Mouse (Mus musculus) hindbrain, postnatal 0 days (tissue): Measurements from ENCODE around the gene Ppip5k1. TPM values are rescaled to one million over a fixed set of nuclear protein-coding genes. Genes with fewer than 3 reads are reported as not detected.
"Not testable (repeated sequence)": the region's sequence is repeated elsewhere in the genome, so short reads cannot be mapped to it uniquely, and the experiment has no call there.

ENCODE experiments used
- ATAC-seq: fragments of 200-750 bp; cut with Nextera tagmentation; 2 replicates; pipeline ENCODE4 v1.8.0; 2017; ENCODE audit warnings: mild to moderate bottlenecking, moderate TSS enrichment, moderate library complexity
- DNase-seq: peaks from one replicate; pipeline ENCODE4 v3.0.0-alpha.2; 2015; ENCODE audit warnings: low spot score
- H3K27ac ChIP-seq: fragments of 300-500 bp; sonication (generic); 2 replicates; pipeline ENCODE4 v1.5.1; 2014; ENCODE audit warnings: mild to moderate bottlenecking
- H3K27me3 ChIP-seq: fragments of 300-500 bp; sonication (generic); 2 replicates; pipeline ENCODE4 v1.6.1; 2014; ENCODE audit warnings: low read length, mixed read lengths; ENCODE audit not compliant: insufficient read depth
- H3K36me3 ChIP-seq: fragments of 300-500 bp; sonication (generic); 2 replicates; pipeline ENCODE4 v1.6.1; 2014; ENCODE audit warnings: low read length, mixed read lengths; ENCODE audit not compliant: insufficient read depth
- H3K4me1 ChIP-seq: fragments of 300-500 bp; sonication (generic); 2 replicates; pipeline ENCODE4 v1.6.1; 2014; ENCODE audit warnings: antibody characterized with exemption, low read length, mixed read lengths; ENCODE audit not compliant: insufficient read depth
- H3K4me2 ChIP-seq: fragments of 300-500 bp; sonication (generic); 2 replicates; pipeline ENCODE4 v1.6.1; 2014; ENCODE audit warnings: low read depth, mild to moderate bottlenecking, low read length, moderate library complexity, mixed read lengths
- H3K4me3 ChIP-seq: fragments of 300-500 bp; sonication (generic); 2 replicates; pipeline ENCODE4 v1.5.1; 2014; ENCODE audit warnings: low read length
- H3K9ac ChIP-seq: fragments of 300-500 bp; sonication (generic); replicated peaks from 2 replicates; pipeline ENCODE4 v1.6.1; 2014; ENCODE audit warnings: mild to moderate bottlenecking, low read length, moderate library complexity, mixed read lengths
- H3K9me3 ChIP-seq: fragments of 300-500 bp; sonication (generic); 2 replicates; pipeline ENCODE4 v1.6.1; 2016; ENCODE audit warnings: low read length, mixed read lengths
- CTCF ChIP-seq: IDR thresholded peaks from 2 replicates; pipeline ENCODE4 v1.5.1; 2016; ENCODE audit warnings: antibody characterized with exemption, control low read depth, low read depth
- WGBS: fragments of 180-500 bp; shearing (Covaris S2); extraction: QIAGEN DNeasy Blood & Tissue Kit; methylation state at CpG from one replicate; pipeline ENCODE4 v1.1.7; 2014; 5-methylcytosine and 5-hydroxymethylcytosine counted together
- polyA plus RNA-seq: library from polyadenylated mRNA; unstranded; fragments of >200 nt; fragmentation: Nextera tagmentation; extraction: Ambion mirVana; gene quantifications from 2 replicates; pipeline ENCODE4 v1.2.1, GENCODE M21; 2015
- total RNA-seq: library from RNA; depleted of rRNA; stranded (reverse); fragments of >200 nt; gene quantifications from 2 replicates; pipeline ENCODE4 v1.2.3, GENCODE M21; 2014; rRNA removed

Gene Ppip5k1
- total RNA-seq, result 12.8 and 13.5 TPM in 2 replicates
- polyA plus RNA-seq, result 16.6 and 17.8 TPM in 2 replicates

GRCm38 (mm10) chr2:121354820-121355592 lies at the start of gene Ppip5k1:
Gene Ppip5k1 (minus strand): TSS chr2:121355396.
- H3K4me2 ChIP-seq, result peak within 1 kb of the TSS; percentile 87
- peak; percentile 96 for TF ChIP-seq CTCF
- H3K9ac ChIP-seq, result peak within 1 kb of the TSS; percentile 73
- peak within 1 kb of the TSS; percentile 82 for H3K27ac ChIP-seq
- ATAC-seq (peak; percentile 94), DNase-seq (peak; percentile 98)
- peak within 1 kb of the TSS; percentile 69 for H3K4me3 ChIP-seq
- WGBS, result 2% methylated on average over 56 of the region's 58 CpGs
- no peaks in the 10 kb centered on the region for H3K9me3 ChIP-seq
- H3K27me3 ChIP-seq, result no peaks in the 10 kb centered on the region
- peaks cover 4% of the 10 kb centered on the region; the same call in 1 of the 2 replicates for H3K36me3 ChIP-seq
- H3K4me1 ChIP-seq, result peaks cover 6% of the 10 kb centered on the region

- no peaks in the 10 kb centered on the region for H3K4me1 ChIP-seq
- H3K27me3 ChIP-seq, result no peaks in the 10 kb centered on the region
- no peaks in the 10 kb centered on the region for H3K9me3 ChIP-seq
- DNase-seq, result no peak
- TF ChIP-seq CTCF, result no peak
- H3K36me3 ChIP-seq, result no peaks in the 10 kb centered on the region
- no peak overlapping the region for H3K4me3 ChIP-seq
- ATAC-seq, result no peak
- H3K9ac ChIP-seq, result no peak overlapping the region
- H3K27ac ChIP-seq, result no peak overlapping the region
- no peak overlapping the region for H3K4me2 ChIP-seq
These were observed 48.1 kb upstream of the Ppip5k1 start for GRCm38 (mm10) chr2:121403296-121403695.

- Histone ChIP-seq H3K4me2 (no peak overlapping the region), H3K9ac (no peak overlapping the region), H3K9me3 (no peaks in the 10 kb centered on the region), H3K27me3 (no peaks in the 10 kb centered on the region), H3K27ac (no peak overlapping the region), H3K4me3 (no peak overlapping the region), H3K36me3 (no peaks in the 10 kb centered on the region), H3K4me1 (no peaks in the 10 kb centered on the region)
- ATAC-seq (no peak), DNase-seq (peak; percentile 95)
- WGBS, result 13% methylated on average over 8 of the region's 8 CpGs
- TF ChIP-seq CTCF, result peak; percentile 85
These were observed 41.4 kb upstream of the Ppip5k1 start for GRCm38 (mm10) chr2:121396624-121397023.

- not testable (repeated sequence) for H3K4me2 ChIP-seq, DNase-seq, H3K9ac ChIP-seq, H3K27ac ChIP-seq, H3K9me3 ChIP-seq, H3K27me3 ChIP-seq, ATAC-seq, H3K36me3 ChIP-seq, H3K4me1 ChIP-seq, H3K4me3 ChIP-seq
- 95% methylated on average over 14 of the region's 17 CpGs for WGBS
These were observed 31.9 kb upstream of the Ppip5k1 start, which contains the start of gene Strc for GRCm38 (mm10) chr2:121386961-121387575. Gene Strc (minus strand): TSS chr2:121387168.

GRCm38 (mm10) chr2:121374766-121375165 lies 19.6 kb upstream of the Ppip5k1 start:
- Histone ChIP-seq H3K27me3 (no peaks in the 10 kb centered on the region), H3K4me3 (no peak overlapping the region), H3K9ac (no peak overlapping the region), H3K4me1 (no peaks in the 10 kb centered on the region), H3K36me3 (no peaks in the 10 kb centered on the region), H3K4me2 (no peak overlapping the region), H3K9me3 (no peaks in the 10 kb centered on the region), H3K27ac (no peak overlapping the region)
- DNase-seq (no peak), ATAC-seq (no peak)
- WGBS, result 60% methylated on average over 2 of the region's 2 CpGs
- no peak for TF ChIP-seq CTCF

GRCm38 (mm10) chr2:121372266-121372665 lies 17.1 kb upstream of the Ppip5k1 start:
- ATAC-seq (no peak), DNase-seq (no peak)
- Histone ChIP-seq H3K4me3 (no peak overlapping the region), H3K9ac (no peak overlapping the region), H3K36me3 (no peaks in the 10 kb centered on the region), H3K9me3 (no peaks in the 10 kb centered on the region), H3K4me2 (no peak overlapping the region), H3K27ac (no peak overlapping the region), H3K4me1 (no peaks in the 10 kb centered on the region), H3K27me3 (no peaks in the 10 kb centered on the region)
- no peak for TF ChIP-seq CTCF
- WGBS, result 77% methylated on average over 3 of the region's 3 CpGs

- no peaks in the 10 kb centered on the region for H3K36me3 ChIP-seq
- no peak overlapping the region for H3K27ac ChIP-seq
- DNase-seq (no peak), ATAC-seq (no peak)
- no peak overlapping the region for H3K4me2 ChIP-seq
- TF ChIP-seq CTCF, result no peak
- WGBS, result 83% methylated on average over 5 of the region's 5 CpGs
- no peak overlapping the region for H3K9ac ChIP-seq
- no peaks in the 10 kb centered on the region for H3K4me1 ChIP-seq
- no peaks in the 10 kb centered on the region for H3K27me3 ChIP-seq
- no peak overlapping the region for H3K4me3 ChIP-seq
- H3K9me3 ChIP-seq, result no peaks in the 10 kb centered on the region
These were observed 15.7 kb upstream of the Ppip5k1 start for GRCm38 (mm10) chr2:121370921-121371320.
